Mouse (Mus musculus): Measurements from ENCODE around the gene Lpar2. TPM values are rescaled to one million over a fixed set of nuclear protein-coding genes. Genes with fewer than 3 reads are reported as not detected.

The Lpar2 gene
- polyA plus RNA-seq, 1 experiment from 2014 or later = 0.57 TPM

DNA sequence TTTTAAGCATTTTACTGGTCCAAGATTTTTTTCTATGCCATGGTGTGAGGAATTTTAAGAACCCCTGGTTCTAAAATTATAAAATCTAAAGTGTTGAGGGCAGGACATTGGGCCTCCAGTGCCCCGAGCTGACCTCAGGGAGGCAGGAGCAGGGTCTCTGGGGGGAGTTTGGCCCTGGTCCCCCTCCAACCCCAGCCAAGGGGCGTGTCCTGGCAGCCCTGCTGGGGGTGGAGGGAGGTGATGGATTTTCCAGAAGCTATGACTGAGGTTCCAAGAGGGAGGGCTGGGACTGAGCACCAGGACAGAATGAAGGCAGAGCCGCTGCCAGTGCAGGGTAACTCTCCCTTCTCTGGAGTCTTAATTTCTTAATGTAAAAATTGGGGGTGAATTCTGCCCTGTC, 55.8 kb downstream of the Lpar2 start:
- Histone ChIP-seq H3K27me3 (ENCODE audit: control insufficient read depth, insufficient read depth, low read length) (peaks cover 59% of the 10 kb centered on the region), H3K9me3 (replicated peaks; ENCODE audit: control insufficient read depth, low read length) (no peaks in the 10 kb centered on the region), H3K4me1 (ENCODE audit: control insufficient read depth, insufficient read depth, low read length) (peaks cover 9% of the 10 kb centered on the region; the same call in 1 of the 2 replicates), H3K27ac (ENCODE audit: low read depth, low read length) (no peak overlapping the region), H3K9ac (ENCODE audit: low read depth, low read length) (no peak overlapping the region), H3K4me2 (no peak overlapping the region), H3K4me3 (ENCODE audit: low read depth, low read length) (no peak overlapping the region), H3K36me3 (ENCODE audit: control insufficient read depth, insufficient read depth, low read length) (no peaks in the 10 kb centered on the region)
- WGBS (ENCODE audit: insufficient replicate concordance) = 60% methylated on average over 3 of the region's 3 CpGs
- no peak for ATAC-seq (replicated peaks; ENCODE audit: insufficient number of reproducible peaks, low FRiP score, low TSS enrichment)

DNA sequence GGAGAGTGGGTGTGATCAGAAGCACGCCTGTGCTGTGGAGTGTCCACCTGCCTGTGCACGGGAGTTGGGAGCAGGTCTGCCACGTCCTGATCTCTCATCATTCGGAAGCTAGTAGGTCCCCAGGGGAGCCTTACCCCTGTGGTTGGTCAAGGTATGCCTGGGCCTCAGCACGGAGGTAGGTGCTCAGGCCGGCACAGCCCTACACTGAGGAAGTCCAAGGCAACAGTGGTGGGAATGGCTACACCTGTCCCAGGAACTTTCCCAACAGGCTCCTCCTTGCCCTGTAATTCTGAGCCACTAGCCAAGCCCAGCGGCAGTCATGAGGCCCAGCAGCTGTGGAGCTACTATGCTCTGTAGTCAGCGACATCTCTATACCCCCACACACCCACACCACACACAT, 57.4 kb downstream of the Lpar2 start:
- Histone ChIP-seq H3K36me3 (ENCODE audit: control insufficient read depth, insufficient read depth, low read length) (no peaks in the 10 kb centered on the region), H3K9ac (ENCODE audit: low read depth, low read length) (no peak overlapping the region), H3K9me3 (replicated peaks; ENCODE audit: control insufficient read depth, low read length) (no peaks in the 10 kb centered on the region), H3K4me1 (ENCODE audit: control insufficient read depth, insufficient read depth, low read length) (peaks cover 9% of the 10 kb centered on the region; the same call in 1 of the 2 replicates), H3K27me3 (ENCODE audit: control insufficient read depth, insufficient read depth, low read length) (peaks cover 70% of the 10 kb centered on the region), H3K4me3 (ENCODE audit: low read depth, low read length) (no peak overlapping the region), H3K27ac (ENCODE audit: low read depth, low read length) (no peak overlapping the region), H3K4me2 (no peak overlapping the region)
- no peak for ATAC-seq (replicated peaks; ENCODE audit: insufficient number of reproducible peaks, low FRiP score, low TSS enrichment)
- 49% methylated on average over 8 of the region's 8 CpGs for WGBS (ENCODE audit: insufficient replicate concordance)

Other genes with a start within 250 kb of the Lpar2 start
- gene Zfp868, start 196.9 kb upstream of the Lpar2 start, polyA plus RNA-seq (2014; fragmentation: Nextera tagmentation; extraction: Ambion mirVana) = 13.8 and 17.2 TPM in 2 replicates
- 1.4 and 1.6 TPM in 2 replicates for gene Zfp964, start 167.9 kb upstream of the Lpar2 start, polyA plus RNA-seq (2014; fragmentation: Nextera tagmentation; extraction: Ambion mirVana)
- 18.9 and 23.2 TPM in 2 replicates for gene Zfp869, start 111.7 kb upstream of the Lpar2 start, polyA plus RNA-seq (2014; fragmentation: Nextera tagmentation; extraction: Ambion mirVana)
- 3.6 and 4.0 TPM in 2 replicates for gene Zfp963, start 72.5 kb upstream of the Lpar2 start, polyA plus RNA-seq (2014; fragmentation: Nextera tagmentation; extraction: Ambion mirVana)
- gene Gm20422, start 47.5 kb upstream of the Lpar2 start, polyA plus RNA-seq (2014; fragmentation: Nextera tagmentation; extraction: Ambion mirVana) = 1.8 TPM in 1 of 2 replicates, not detected in the other
- 25.6 and 30.9 TPM in 2 replicates for gene Atp13a1, start 31.3 kb upstream of the Lpar2 start, polyA plus RNA-seq (2014; fragmentation: Nextera tagmentation; extraction: Ambion mirVana)
- gene Zfp866, start 31.3 kb upstream of the Lpar2 start, polyA plus RNA-seq (2014; fragmentation: Nextera tagmentation; extraction: Ambion mirVana) = 19.1 and 20.0 TPM in 2 replicates
- gene Gmip, start 13.8 kb upstream of the Lpar2 start, polyA plus RNA-seq (2014; fragmentation: Nextera tagmentation; extraction: Ambion mirVana) = 5.2 and 7.8 TPM in 2 replicates
- gene Pbx4, start 10.1 kb downstream of the Lpar2 start, polyA plus RNA-seq (2014; fragmentation: Nextera tagmentation; extraction: Ambion mirVana) = 4.0 and 6.0 TPM in 2 replicates
- 0.21 and 0.49 TPM in 2 replicates for gene Cilp2, start 65.3 kb downstream of the Lpar2 start, polyA plus RNA-seq (2014; fragmentation: Nextera tagmentation; extraction: Ambion mirVana)
- gene Tssk6, start 79.8 kb downstream of the Lpar2 start, polyA plus RNA-seq (2014; fragmentation: Nextera tagmentation; extraction: Ambion mirVana) = 1.6 and 1.8 TPM in 2 replicates
- gene Ndufa13, start 80.1 kb downstream of the Lpar2 start, polyA plus RNA-seq (2014; fragmentation: Nextera tagmentation; extraction: Ambion mirVana) = 270 and 275 TPM in 2 replicates
- 5.5 and 7.0 TPM in 2 replicates for gene Yjefn3, start 80.3 kb downstream of the Lpar2 start, polyA plus RNA-seq (2014; fragmentation: Nextera tagmentation; extraction: Ambion mirVana)
- 52.9 and 59.0 TPM in 2 replicates for gene Gatad2a, start 174.0 kb downstream of the Lpar2 start, polyA plus RNA-seq (2014; fragmentation: Nextera tagmentation; extraction: Ambion mirVana)
- 35.5 and 38.1 TPM in 2 replicates for gene Mau2, start 220.3 kb downstream of the Lpar2 start, polyA plus RNA-seq (2014; fragmentation: Nextera tagmentation; extraction: Ambion mirVana)
- 25.1 and 26.1 TPM in 2 replicates for gene Sugp1, start 220.4 kb downstream of the Lpar2 start, polyA plus RNA-seq (2014; fragmentation: Nextera tagmentation; extraction: Ambion mirVana)

Measured in heart, embryonic 11.5 days (tissue).